Mouse (Mus musculus) heart, adult 2 months (tissue): ENCODE data around the gene Olfm2.

Experiments used
- CTCF ChIP-seq: fragments of 200-600 bp; IDR thresholded peaks from 2 replicates; pipeline ENCODE4 v1.8.1; 2022; ENCODE audit warnings: antibody characterized with exemption, mild to moderate bottlenecking, moderate library complexity
- EP300 ChIP-seq: fragments of 200-500 bp; IDR thresholded peaks from 2 replicates; pipeline ENCODE4 v1.6.1; 2011; ENCODE audit warnings: low read depth, low read length, control low read depth; ENCODE audit not compliant: insufficient read depth

- TF ChIP-seq CTCF (no peak), EP300 (no peak)
Measured at GRCm38 (mm10) chr9:20729451-20729850, 16.7 kb downstream of the Olfm2 start.
